Comparison of ENCODE assay signal across 25 mouse cellular contexts in the genomic region with DNA sequence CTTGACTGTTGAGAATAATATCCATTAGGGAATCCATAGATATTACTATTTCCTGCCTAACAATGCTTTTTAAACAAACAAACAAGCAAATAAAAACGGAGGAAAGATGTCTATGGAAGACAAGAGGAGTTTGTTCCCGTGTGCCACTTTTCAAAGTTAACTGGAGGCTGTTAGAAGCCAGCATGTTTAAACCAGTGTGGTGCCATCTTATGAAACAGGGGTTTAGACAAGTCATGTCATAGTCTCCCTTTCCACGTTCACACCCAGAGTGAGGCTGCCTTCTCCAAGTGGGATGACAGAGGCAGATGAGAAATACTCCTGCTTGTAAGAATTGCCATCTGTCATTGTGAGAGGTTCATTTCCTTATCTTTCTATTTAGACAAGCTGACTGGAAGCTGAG.
DNase-seq lines count a peak whose midpoint lies in the region; ATAC-seq and TF ChIP-seq lines count a peak whose summit lies in the region.
"Had no signal": no experiment of that assay in that cellular context is flagged by ENCODE, and none has a peak within 500 bp of the region (broad histone marks: within the 10 kb centered on the region; RNA-seq: fewer than 3 reads in every experiment).

No protein-coding gene starts in this region.

- no peak for TF ChIP-seq EP300 in lung, postnatal 0 days (IDR thresholded peaks at IDR 0.05)

- WGBS in embryonic facial prominence, embryonic 13.5 days, result 66% methylated on average over 3 of the region's 3 CpGs
- 82% methylated on average over 3 of the region's 3 CpGs for WGBS in embryonic facial prominence, embryonic 10.5 days
- WGBS in lung, embryonic 14.5 days, result 58% methylated on average over 3 of the region's 3 CpGs
- 43% methylated on average over 3 of the region's 3 CpGs for WGBS in lung, postnatal 0 days
- 82% methylated on average over 3 of the region's 3 CpGs for WGBS in forebrain, embryonic 13.5 days

- peaks cover 3% of the 10 kb centered on the region; the same call in 1 of the 2 replicates for H3K9me3 ChIP-seq in embryonic facial prominence, embryonic 13.5 days
- H3K9me3 ChIP-seq in embryonic facial prominence, embryonic 10.5 days, result no peaks in the 10 kb centered on the region
- no peaks in the 10 kb centered on the region for H3K9me3 ChIP-seq in lung, embryonic 14.5 days (ENCODE audit: low read depth, low read length)
- H3K9me3 ChIP-seq in lung, postnatal 0 days (ENCODE audit: low read length), result no peaks in the 10 kb centered on the region
- H3K9me3 ChIP-seq in forebrain, embryonic 13.5 days (replicated peaks), result no peaks in the 10 kb centered on the region
- H3K9me3 ChIP-seq: forebrain, embryonic 10.5 days; hindbrain, embryonic 12.5 days; hindbrain, embryonic 15.5 days; intestine, embryonic 15.5 days had no signal

- ATAC-seq in embryonic facial prominence, embryonic 13.5 days (ENCODE audit: insufficient number of reproducible peaks, insufficient read depth, low FRiP score, low TSS enrichment, low read depth), result no peak
- ATAC-seq in lung, embryonic 14.5 days (ENCODE audit: insufficient read depth), result no peak
- ATAC-seq in lung, postnatal 0 days, result no peak
- no peak for ATAC-seq in forebrain, embryonic 13.5 days
- ATAC-seq: forebrain, embryonic 14.5 days; forebrain, postnatal 0 days; intestine, embryonic 15.5 days; Patski had no signal

- no peak for TF ChIP-seq POLR2A in testis, adult 2 months (IDR thresholded peaks at IDR 0.05; ENCODE audit: control insufficient read depth, low read depth, low read length)

- H3K4me1 ChIP-seq in embryonic facial prominence, embryonic 13.5 days, result peaks cover 15% of the 10 kb centered on the region
- peaks cover 10% of the 10 kb centered on the region for H3K4me1 ChIP-seq in embryonic facial prominence, embryonic 10.5 days
- H3K4me1 ChIP-seq in lung, embryonic 14.5 days (ENCODE audit: insufficient read depth), result no peaks in the 10 kb centered on the region
- H3K4me1 ChIP-seq in lung, postnatal 0 days (ENCODE audit: insufficient read depth, low read depth, low read length), result no peaks in the 10 kb centered on the region; the same call in 1 of the 2 replicates
- no peaks in the 10 kb centered on the region for H3K4me1 ChIP-seq in testis, adult 2 months (ENCODE audit: control insufficient read depth, insufficient read depth, low read length)
- no peaks in the 10 kb centered on the region for H3K4me1 ChIP-seq in forebrain, embryonic 13.5 days
- H3K4me1 ChIP-seq: hindbrain, embryonic 12.5 days; hindbrain, embryonic 15.5 days; intestine, embryonic 15.5 days had no signal

- no peak overlapping the region for H3K9ac ChIP-seq in embryonic facial prominence, embryonic 13.5 days
- no peak overlapping the region for H3K9ac ChIP-seq in lung, embryonic 14.5 days
- no peak overlapping the region for H3K9ac ChIP-seq in lung, postnatal 0 days (replicated peaks; ENCODE audit: low read depth)
- H3K9ac ChIP-seq in forebrain, embryonic 13.5 days, result no peak overlapping the region
- H3K9ac ChIP-seq: forebrain, postnatal 0 days; hindbrain, embryonic 12.5 days; hindbrain, embryonic 15.5 days; intestine, embryonic 15.5 days had no signal

- H3K36me3 ChIP-seq in embryonic facial prominence, embryonic 13.5 days, result no peaks in the 10 kb centered on the region
- H3K36me3 ChIP-seq in embryonic facial prominence, embryonic 10.5 days (replicated peaks), result no peaks in the 10 kb centered on the region
- H3K36me3 ChIP-seq in lung, embryonic 14.5 days (ENCODE audit: insufficient read depth), result no peaks in the 10 kb centered on the region
- H3K36me3 ChIP-seq in lung, postnatal 0 days (ENCODE audit: insufficient read depth, low read length), result no peaks in the 10 kb centered on the region
- no peaks in the 10 kb centered on the region for H3K36me3 ChIP-seq in testis, adult 2 months (ENCODE audit: control insufficient read depth, insufficient read depth, low read length)
- H3K36me3 ChIP-seq in forebrain, embryonic 13.5 days (ENCODE audit: poor library complexity, severe bottlenecking), result no peaks in the 10 kb centered on the region
- H3K36me3 ChIP-seq: forebrain, embryonic 10.5 days; hindbrain, embryonic 12.5 days; hindbrain, embryonic 15.5 days; intestine, embryonic 15.5 days had no signal

- H3K27me3 ChIP-seq in embryonic facial prominence, embryonic 13.5 days, result no peaks in the 10 kb centered on the region
- H3K27me3 ChIP-seq in embryonic facial prominence, embryonic 10.5 days (replicated peaks; ENCODE audit: low read depth, poor library complexity, severe bottlenecking), result no peaks in the 10 kb centered on the region
- no peaks in the 10 kb centered on the region for H3K27me3 ChIP-seq in lung, embryonic 14.5 days (ENCODE audit: insufficient read depth, low read length)
- no peaks in the 10 kb centered on the region for H3K27me3 ChIP-seq in lung, postnatal 0 days (replicated peaks; ENCODE audit: insufficient read depth, low read length)
- H3K27me3 ChIP-seq in testis, adult 2 months (ENCODE audit: control insufficient read depth, insufficient read depth, low read length), result no peaks in the 10 kb centered on the region
- no peaks in the 10 kb centered on the region for H3K27me3 ChIP-seq in forebrain, embryonic 13.5 days
- H3K27me3 ChIP-seq: hindbrain, embryonic 12.5 days; hindbrain, embryonic 15.5 days; intestine, embryonic 15.5 days; Patski had no signal

- no peak overlapping the region for H3K27ac ChIP-seq in embryonic facial prominence, embryonic 13.5 days
- no peak overlapping the region; the same call in 1 of the 2 replicates for H3K27ac ChIP-seq in embryonic facial prominence, embryonic 10.5 days (replicated peaks)
- no peak overlapping the region for H3K27ac ChIP-seq in lung, embryonic 14.5 days (ENCODE audit: low read depth)
- H3K27ac ChIP-seq in lung, postnatal 0 days (ENCODE audit: low read length), result no peak overlapping the region
- H3K27ac ChIP-seq in testis, adult 2 months (ENCODE audit: control insufficient read depth, insufficient read depth, low read depth, low read length), result 0 out of 2 replicates have a peak overlapping the region, but pooled peaks have one; percentile 6
- no peak overlapping the region for H3K27ac ChIP-seq in forebrain, embryonic 13.5 days
- H3K27ac ChIP-seq: forebrain, embryonic 10.5 days; hindbrain, embryonic 12.5 days; hindbrain, embryonic 15.5 days; intestine, embryonic 15.5 days had no signal

- H3K4me3 ChIP-seq in embryonic facial prominence, embryonic 13.5 days, result no peak overlapping the region
- H3K4me3 ChIP-seq in embryonic facial prominence, embryonic 10.5 days, result no peak overlapping the region
- H3K4me3 ChIP-seq in lung, embryonic 14.5 days (ENCODE audit: low read depth, low read length), result no peak overlapping the region
- no peak overlapping the region for H3K4me3 ChIP-seq in lung, postnatal 0 days (ENCODE audit: low read depth, low read length)
- no peak overlapping the region for H3K4me3 ChIP-seq in testis, adult 2 months (ENCODE audit: control insufficient read depth, low read depth, low read length)
- no peak overlapping the region for H3K4me3 ChIP-seq in forebrain, embryonic 13.5 days
- H3K4me3 ChIP-seq: forebrain, embryonic 10.5 days; hindbrain, embryonic 12.5 days; hindbrain, embryonic 15.5 days had no signal

- TF ChIP-seq CTCF in lung, embryonic 14.5 days (IDR thresholded peaks at IDR 0.05; ENCODE audit: low read depth), result no peak
- no peak for TF ChIP-seq CTCF in lung, postnatal 0 days (IDR thresholded peaks at IDR 0.05)
- TF ChIP-seq CTCF in testis, adult 2 months (IDR thresholded peaks at IDR 0.05; ENCODE audit: control insufficient read depth, insufficient read depth, insufficient replicate concordance, low read depth, low read length), result no peak

- DNase-seq in embryonic facial prominence, embryonic 10.5 days (ENCODE audit: low spot score), result no peak
- DNase-seq in lung, embryonic 14.5 days, result peak; percentile 10
- DNase-seq in lung, postnatal 0 days (ENCODE audit: low spot score), result no peak
- DNase-seq in testis, postnatal 14 days (ENCODE audit: low spot score), result no peak
- no peak for DNase-seq in gastrocnemius, postnatal 4 days (ENCODE audit: low spot score in 2 of 2)
- DNase-seq: adrenal gland, postnatal 10 days; adrenal gland, postnatal 36 days; cerebellum, adult 11-12 months; cerebellum, adult 8-10 months; cerebellum, postnatal 10 days; cerebellum, postnatal 36 days; embryo, embryonic 11 days; forebrain, postnatal 0 days; gastrocnemius, postnatal 10 days; gastrocnemius, postnatal 36 days; heart, adult 11 months had no signal

- peak overlapping the region; percentile 58 for H3K4me2 ChIP-seq in embryonic facial prominence, embryonic 13.5 days
- no peak overlapping the region for H3K4me2 ChIP-seq in lung, embryonic 14.5 days
- H3K4me2 ChIP-seq in lung, postnatal 0 days (replicated peaks; ENCODE audit: low read depth, low read length), result no peak overlapping the region
- no peak overlapping the region for H3K4me2 ChIP-seq in forebrain, embryonic 13.5 days
- H3K4me2 ChIP-seq: hindbrain, embryonic 12.5 days had no signal
